Mouse (Mus musculus) hindbrain, embryonic 10.5 days (tissue): ENCODE results near the gene Ppp1r8. TPM values are rescaled to one million over a fixed set of nuclear protein-coding genes. Genes with fewer than 3 reads are reported as not detected.

Experiments used
- DNase-seq: peaks from one replicate; pipeline ENCODE4 v3.0.0-alpha.2; 2017; ENCODE audit warnings: low spot score
- H3K27ac ChIP-seq: fragments of 300-500 bp; sonication (generic); 2 replicates; pipeline ENCODE4 v1.5.1; 2016; ENCODE audit warnings: mild to moderate bottlenecking, moderate library complexity
- H3K27me3 ChIP-seq: fragments of 300-500 bp; sonication (generic); 2 replicates; pipeline ENCODE4 v1.6.1; 2016; ENCODE audit warnings: mild to moderate bottlenecking; ENCODE audit not compliant: poor library complexity, insufficient read depth, severe bottlenecking
- H3K36me3 ChIP-seq: fragments of 300-500 bp; sonication (generic); 2 replicates; pipeline ENCODE4 v1.6.1; 2016; ENCODE audit warnings: mild to moderate bottlenecking, moderate library complexity
- H3K4me1 ChIP-seq: fragments of 300-500 bp; sonication (generic); replicated peaks from 2 replicates; pipeline ENCODE4 v1.6.1; 2016; ENCODE audit warnings: mild to moderate bottlenecking
- H3K4me3 ChIP-seq: fragments of 300-500 bp; sonication (generic); 2 replicates; pipeline ENCODE4 v1.5.1; 2016; ENCODE audit warnings: mild to moderate bottlenecking, moderate library complexity
- H3K9me3 ChIP-seq: fragments of 300-500 bp; sonication (generic); 2 replicates; pipeline ENCODE4 v1.6.1; 2016; ENCODE audit warnings: mild to moderate bottlenecking, moderate library complexity
- WGBS: fragments of 180-500 bp; shearing (Covaris S2); methylation state at CpG from one replicate; pipeline ENCODE4 v1.1.7; 2016; 5-methylcytosine and 5-hydroxymethylcytosine counted together
- polyA plus RNA-seq: library from polyadenylated mRNA; unstranded; fragments of >200 nt; fragmentation: Nextera tagmentation; extraction: Ambion mirVana; gene quantifications from 2 replicates; pipeline ENCODE4 v1.2.1, GENCODE M21; 2016

The Ppp1r8 gene
- polyA plus RNA-seq, 1 experiment from 2014 or later: 84.3 TPM

DNA sequence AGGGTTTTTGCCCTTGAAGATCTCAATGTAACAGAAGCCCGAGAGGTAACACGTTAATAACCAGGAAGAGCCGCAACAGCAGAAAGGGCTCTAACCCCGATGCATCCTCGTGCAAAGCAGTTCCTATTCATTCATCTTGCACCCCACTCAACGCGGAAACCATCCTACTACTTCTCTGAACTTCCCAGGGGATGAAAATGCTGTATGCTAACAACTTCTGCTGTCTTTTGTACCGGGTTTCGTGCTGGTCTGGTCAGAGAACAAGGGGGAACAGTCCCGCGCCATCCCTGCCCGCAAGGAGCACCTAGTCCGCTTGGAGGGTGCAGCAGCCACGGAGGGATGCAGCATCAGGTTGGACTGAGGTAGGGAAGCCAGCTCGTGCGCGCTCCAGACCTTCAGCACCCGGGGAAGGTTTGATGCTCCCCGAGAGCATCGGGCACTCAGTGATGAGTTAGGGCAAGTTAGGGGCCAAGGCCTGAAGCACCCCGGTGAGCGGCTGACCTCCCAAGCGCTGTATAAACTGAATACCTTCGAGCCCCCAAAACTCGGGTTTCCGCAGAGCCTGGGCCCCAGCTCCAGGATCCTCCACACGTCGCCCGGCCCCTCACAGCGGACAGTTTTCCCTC, 575 bp downstream of the Ppp1r8 start:
- H3K4me3 ChIP-seq: peak overlapping the region; percentile 86
- under 1% methylated on average over 30 of the region's 30 CpGs for WGBS
- no peaks in the 10 kb centered on the region for H3K27me3 ChIP-seq
- H3K4me1 ChIP-seq: peaks cover 22% of the 10 kb centered on the region
- DNase-seq: peak; percentile 54
- H3K27ac ChIP-seq: peak overlapping the region; percentile 94
- H3K9me3 ChIP-seq: no peaks in the 10 kb centered on the region
- peaks cover 37% of the 10 kb centered on the region for H3K36me3 ChIP-seq

DNA sequence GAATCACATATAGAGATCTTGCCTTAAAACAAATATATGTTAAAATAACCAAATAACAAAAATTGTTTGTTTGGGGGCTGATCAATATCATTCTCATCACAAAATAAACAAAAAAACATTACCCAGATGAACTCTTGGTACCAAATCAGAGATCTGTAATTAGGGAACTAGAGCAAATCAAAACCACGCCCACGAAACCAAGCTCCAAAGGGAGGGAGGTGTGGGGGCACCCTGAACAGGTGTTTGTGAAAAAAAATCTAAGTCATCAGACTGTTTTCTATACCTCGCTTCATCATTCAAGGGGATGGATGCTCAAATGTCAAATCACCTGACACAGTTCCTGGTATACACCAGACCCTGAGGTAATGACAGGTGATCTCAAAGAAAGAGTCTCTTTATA, 1.5 kb downstream of the Ppp1r8 start:
- H3K27me3 ChIP-seq: no peaks in the 10 kb centered on the region
- WGBS: 90% methylated on average over 3 of the region's 3 CpGs
- DNase-seq: no peak
- H3K36me3 ChIP-seq: peaks cover 46% of the 10 kb centered on the region
- H3K4me1 ChIP-seq: peaks cover 22% of the 10 kb centered on the region
- H3K27ac ChIP-seq: peak overlapping the region; percentile 94
- no peaks in the 10 kb centered on the region for H3K9me3 ChIP-seq
- H3K4me3 ChIP-seq: peak overlapping the region; percentile 86

DNA sequence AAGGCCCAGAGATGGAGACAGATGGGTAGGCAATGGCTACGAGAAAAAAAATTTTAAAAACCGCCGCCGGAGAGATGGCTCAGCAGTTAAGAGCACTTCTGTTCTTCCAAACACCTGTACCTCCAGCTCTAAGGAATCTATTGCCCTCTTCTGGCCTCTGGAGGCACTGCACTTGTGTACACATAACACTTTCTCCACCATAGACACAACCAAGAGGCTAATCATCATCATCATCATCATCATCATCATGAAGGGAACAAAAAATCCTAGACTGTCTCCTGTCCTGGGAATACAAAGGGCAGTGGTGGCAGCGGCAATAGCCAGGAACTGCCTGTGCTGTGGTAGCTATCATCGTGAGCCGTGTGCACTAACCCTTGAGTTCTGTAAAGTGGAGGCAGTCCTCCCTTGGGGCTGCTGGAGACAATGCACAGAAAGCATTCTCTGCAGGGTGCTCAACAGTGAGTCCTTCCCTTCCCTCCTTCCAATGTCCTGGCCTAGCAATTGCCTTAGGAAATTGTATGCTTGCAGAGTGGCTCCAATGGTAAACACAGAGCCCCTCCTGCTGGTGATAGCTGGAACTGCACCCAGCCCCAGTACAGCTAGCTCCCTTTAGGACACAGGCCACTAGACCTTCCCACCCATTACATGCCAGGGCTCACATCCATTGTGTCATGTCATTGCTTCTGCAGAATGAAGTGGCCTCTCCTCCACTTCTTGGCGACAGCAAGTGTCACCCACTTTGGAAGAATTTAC, 19.2 kb downstream of the Ppp1r8 start:
- Histone ChIP-seq H3K9me3 (peaks cover 19% of the 10 kb centered on the region), H3K27ac (no peak overlapping the region), H3K36me3 (peaks cover 46% of the 10 kb centered on the region), H3K27me3 (no peaks in the 10 kb centered on the region), H3K4me3 (no peak overlapping the region), H3K4me1 (no peaks in the 10 kb centered on the region)
- DNase-seq: peak; percentile 71
- 75% methylated on average over 8 of the region's 8 CpGs for whole genome bisulfite sequencing

DNA sequence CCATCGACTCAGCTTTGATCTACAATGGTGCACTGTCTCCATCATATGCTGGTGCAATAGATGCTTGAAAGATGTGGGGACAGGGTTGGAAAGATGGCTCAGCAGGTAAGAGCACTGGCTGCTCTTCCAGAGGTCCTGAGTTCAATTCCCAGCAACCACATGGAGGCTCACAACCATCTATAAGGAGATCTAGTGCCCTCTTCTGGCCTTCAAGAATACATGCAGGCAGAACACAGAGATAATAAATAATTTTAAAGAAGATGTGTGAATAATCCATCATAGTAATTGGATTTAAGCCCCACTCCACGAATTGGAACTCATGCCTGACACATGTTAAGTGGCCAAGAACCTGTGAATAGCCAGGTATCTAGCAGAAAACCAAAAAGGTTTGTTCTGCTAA, 24.5 kb downstream of the Ppp1r8 start:
- Histone ChIP-seq H3K4me1 (no peaks in the 10 kb centered on the region), H3K27me3 (no peaks in the 10 kb centered on the region), H3K27ac (no peak overlapping the region), H3K9me3 (peaks cover 19% of the 10 kb centered on the region), H3K36me3 (no peaks in the 10 kb centered on the region), H3K4me3 (no peak overlapping the region)
- DNase-seq: no peak
- WGBS: 51% methylated on average over 2 of the region's 2 CpGs

DNA sequence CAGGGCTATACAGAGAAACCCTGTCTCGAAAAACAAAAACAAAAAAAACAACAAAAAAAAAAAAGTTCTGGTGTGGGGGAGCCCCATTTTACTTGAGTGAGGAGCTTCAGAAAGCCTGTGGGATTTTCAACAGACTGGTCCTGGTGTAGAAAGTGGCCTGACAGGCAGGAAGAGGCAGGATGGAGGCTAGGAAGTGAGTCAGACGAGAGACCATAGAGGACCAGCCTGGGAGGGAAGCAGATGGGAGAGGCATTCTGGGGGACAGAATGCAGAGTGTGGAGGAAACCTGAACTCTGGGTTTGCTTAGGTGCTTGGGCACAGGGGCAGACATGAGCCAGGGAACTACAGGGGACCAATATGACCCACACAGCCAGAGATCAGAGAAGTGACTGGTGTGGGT, 26.1 kb downstream of the Ppp1r8 start:
- no peaks in the 10 kb centered on the region for H3K27me3 ChIP-seq
- H3K9me3 ChIP-seq: peaks cover 19% of the 10 kb centered on the region
- WGBS: 73% methylated on average over 2 of the region's 2 CpGs
- no peak overlapping the region for H3K4me3 ChIP-seq
- H3K4me1 ChIP-seq: no peaks in the 10 kb centered on the region
- no peaks in the 10 kb centered on the region for H3K36me3 ChIP-seq
- no peak overlapping the region for H3K27ac ChIP-seq
- no peak for DNase-seq

DNA sequence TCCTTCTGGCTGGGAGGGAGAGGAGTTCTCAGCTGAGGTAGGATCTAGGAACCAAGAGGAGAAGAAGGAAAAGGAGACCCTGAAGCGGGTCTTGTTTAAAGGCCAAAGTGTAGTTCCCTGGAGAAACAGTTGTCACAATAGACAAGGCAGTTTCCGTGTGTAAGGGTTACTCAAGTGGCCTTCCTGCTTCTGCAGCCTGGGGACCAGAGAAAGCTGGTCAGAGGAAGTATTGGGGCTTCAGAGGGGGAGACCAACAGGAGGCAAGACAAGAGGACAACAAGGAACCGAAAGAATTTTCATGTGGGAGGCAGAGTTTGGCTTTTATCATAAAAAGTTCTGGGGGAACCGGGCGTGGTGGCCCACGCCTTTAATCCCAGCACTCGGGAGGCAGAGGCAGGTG, 26.6 kb downstream of the Ppp1r8 start:
- 84% methylated on average over 7 of the region's 7 CpGs for WGBS
- Histone ChIP-seq H3K4me3 (no peak overlapping the region), H3K9me3 (peaks cover 22% of the 10 kb centered on the region), H3K27me3 (no peaks in the 10 kb centered on the region), H3K4me1 (no peaks in the 10 kb centered on the region), H3K27ac (no peak overlapping the region), H3K36me3 (no peaks in the 10 kb centered on the region)
- no peak for DNase-seq

DNA sequence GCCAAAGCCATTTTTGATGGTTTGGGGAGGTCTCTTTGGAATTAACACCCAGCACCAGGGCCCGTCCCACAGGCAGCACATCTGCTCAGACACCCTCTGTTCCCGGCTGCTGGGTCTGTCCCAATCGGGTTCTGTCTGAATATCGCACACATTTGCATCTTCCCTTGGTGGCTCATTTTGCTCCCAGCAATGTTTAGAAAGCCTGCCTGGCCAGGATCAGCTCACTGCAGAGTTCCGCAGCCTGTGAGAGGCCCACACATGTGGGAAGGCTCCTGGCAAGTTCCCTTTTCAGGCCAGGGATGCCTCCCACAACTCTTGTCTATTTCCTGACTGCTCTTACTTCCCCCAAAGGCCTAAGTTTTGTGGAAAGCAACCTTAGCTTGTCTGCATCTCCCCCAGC, 33.3 kb downstream of the Ppp1r8 start:
- no peak for DNase-seq

DNA sequence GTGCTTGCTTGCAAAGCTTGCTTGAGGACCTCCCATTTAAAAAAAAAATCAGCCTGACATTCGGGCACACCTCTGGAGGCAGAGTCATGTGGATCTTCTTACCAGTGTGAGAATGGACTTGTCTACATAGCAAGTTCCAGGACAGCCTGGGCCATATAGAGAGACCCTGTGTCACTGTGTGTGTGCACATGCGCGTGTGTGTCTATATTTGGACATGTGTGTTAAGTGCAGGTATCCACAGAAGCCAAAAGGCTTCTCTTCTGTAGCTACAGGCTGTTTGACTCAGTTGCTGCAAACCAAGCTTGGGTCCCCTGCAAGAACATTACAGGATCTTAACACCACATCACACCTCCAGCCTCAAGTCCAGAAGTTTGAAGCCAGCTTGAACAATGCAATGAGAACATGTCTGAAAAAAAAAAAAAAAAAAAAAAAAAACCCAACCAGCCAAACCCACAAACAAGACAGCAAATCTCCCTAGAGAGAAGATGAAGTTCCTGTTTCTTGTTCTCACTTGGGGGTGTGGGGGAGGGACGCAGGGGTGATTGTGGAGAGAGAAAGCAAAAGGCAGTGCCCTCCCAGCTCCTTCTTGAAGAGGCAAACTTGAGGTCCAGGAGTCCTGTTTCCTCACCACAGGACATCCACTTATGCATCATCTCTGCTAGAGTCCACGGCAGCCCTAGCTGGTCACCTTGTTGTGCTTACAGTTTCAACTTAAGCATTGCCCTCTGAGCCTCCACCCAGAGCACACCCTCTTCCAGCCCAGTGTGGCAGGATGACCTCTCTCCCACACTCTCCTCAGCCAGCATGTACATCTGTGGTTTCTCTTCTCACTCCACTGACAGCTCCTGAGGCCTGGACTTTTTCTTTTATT, 35.0 kb downstream of the Ppp1r8 start:
- H3K4me3 ChIP-seq: no peak overlapping the region
- H3K36me3 ChIP-seq: no peaks in the 10 kb centered on the region
- no peak for DNase-seq
- no peaks in the 10 kb centered on the region for H3K4me1 ChIP-seq
- no peak overlapping the region for H3K27ac ChIP-seq
- WGBS: 74% methylated on average over 5 of the region's 5 CpGs
- H3K9me3 ChIP-seq: peaks cover 9% of the 10 kb centered on the region
- H3K27me3 ChIP-seq: no peaks in the 10 kb centered on the region

More for the DNA sequence above, 33.3 kb downstream of the Ppp1r8 start:
- no peaks in the 10 kb centered on the region for H3K27me3 ChIP-seq
- no peaks in the 10 kb centered on the region for H3K4me1 ChIP-seq
- no peaks in the 10 kb centered on the region for H3K36me3 ChIP-seq
- H3K9me3 ChIP-seq: peaks cover 9% of the 10 kb centered on the region
- 93% methylated on average over 5 of the region's 5 CpGs for WGBS
- H3K27ac ChIP-seq: no peak overlapping the region
- H3K4me3 ChIP-seq: no peak overlapping the region

DNA sequence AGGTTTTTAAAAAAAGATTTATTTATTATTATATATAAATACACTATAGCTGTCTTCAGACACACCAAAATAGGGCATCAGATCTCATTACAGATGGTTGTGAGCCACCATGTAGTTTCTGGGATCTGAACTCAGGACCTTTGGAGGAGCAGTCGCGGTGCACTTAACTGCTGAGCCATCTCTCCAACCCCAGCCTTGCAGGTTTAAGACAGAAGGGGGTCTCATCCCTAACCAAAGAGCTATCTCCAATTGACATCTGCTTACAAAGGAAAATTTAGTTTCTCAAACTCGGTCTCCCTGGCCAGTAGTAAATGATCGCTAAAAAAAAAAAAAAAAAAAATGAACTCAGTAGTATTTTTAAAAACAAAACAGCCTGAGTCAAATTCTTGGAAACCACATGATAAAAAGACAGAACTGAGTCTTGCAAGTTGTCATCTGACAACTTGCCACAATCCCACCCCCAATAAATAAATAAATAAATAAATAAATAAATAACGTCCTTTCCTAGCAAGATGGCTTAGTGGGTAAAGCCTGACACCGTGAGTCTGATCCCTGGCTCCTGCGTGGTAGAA, 36.3 kb downstream of the Ppp1r8 start:
- H3K4me3 ChIP-seq: no peak overlapping the region
- H3K4me1 ChIP-seq: 0 out of 2 replicates have a peak, but pooled peaks cover 2% of the 10 kb centered on the region
- no peak for DNase-seq
- H3K36me3 ChIP-seq: no peaks in the 10 kb centered on the region
- H3K27me3 ChIP-seq: no peaks in the 10 kb centered on the region
- 89% methylated on average over 7 of the region's 7 CpGs for WGBS
- H3K9me3 ChIP-seq: peaks cover 9% of the 10 kb centered on the region
- no peak overlapping the region for H3K27ac ChIP-seq

DNA sequence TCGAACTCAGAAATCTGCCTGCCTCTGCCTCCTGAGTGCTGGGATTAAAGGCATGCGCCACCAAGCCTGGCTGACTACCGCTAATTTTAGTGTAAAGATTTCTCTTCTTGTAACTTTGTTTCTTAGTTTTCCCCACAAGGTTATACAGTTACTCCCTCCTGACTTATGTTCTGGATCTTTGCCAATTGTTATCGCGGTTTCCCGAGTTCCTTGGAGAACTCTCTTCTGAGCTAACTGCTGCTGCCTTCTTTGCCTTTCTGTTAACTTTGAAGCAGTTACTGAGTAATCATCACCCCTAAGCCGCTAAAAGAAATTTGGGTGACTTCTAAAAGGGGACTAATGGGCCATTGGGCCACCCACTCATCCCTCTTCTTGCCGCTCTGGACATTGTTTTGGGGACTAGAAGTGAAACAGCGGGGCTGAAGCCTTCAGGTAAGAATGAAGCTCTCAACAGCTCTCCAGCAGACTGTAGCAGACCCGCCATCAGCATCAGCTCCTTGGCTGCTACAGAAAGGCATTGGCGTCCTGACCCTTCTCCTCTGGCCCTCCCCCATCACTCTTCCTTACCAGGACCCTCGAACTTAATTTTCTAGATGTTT, 37.3 kb downstream of the Ppp1r8 start:
- no peak overlapping the region for H3K27ac ChIP-seq
- H3K9me3 ChIP-seq: peaks cover 2% of the 10 kb centered on the region; the same call in 1 of the 2 replicates
- no peak for DNase-seq
- H3K4me3 ChIP-seq: no peak overlapping the region
- 0 out of 2 replicates have a peak, but pooled peaks cover 2% of the 10 kb centered on the region for H3K4me1 ChIP-seq
- H3K27me3 ChIP-seq: no peaks in the 10 kb centered on the region
- H3K36me3 ChIP-seq: no peaks in the 10 kb centered on the region
- 89% methylated on average over 12 of the region's 12 CpGs for WGBS

DNA sequence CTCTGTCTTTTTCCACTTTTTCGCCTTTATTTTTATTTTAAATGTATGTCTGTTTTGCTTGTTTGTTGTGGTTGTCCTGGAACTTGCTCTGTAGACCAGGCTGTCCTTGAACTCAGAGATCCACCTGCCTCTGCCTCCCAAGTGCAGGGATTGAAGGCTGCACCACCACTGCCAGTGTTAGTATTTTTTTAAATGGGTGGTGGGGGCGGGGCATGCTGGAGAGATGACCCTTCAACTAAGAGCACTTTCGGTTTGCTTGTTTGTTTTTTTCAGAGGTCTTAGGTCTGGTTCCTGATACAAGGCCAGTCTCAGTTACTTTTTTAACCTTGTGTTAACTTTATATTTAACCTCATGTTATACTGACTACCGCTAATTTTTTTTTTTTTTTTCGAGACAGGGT, 37.8 kb downstream of the Ppp1r8 start:
- H3K4me1 ChIP-seq: 0 out of 2 replicates have a peak, but pooled peaks cover 2% of the 10 kb centered on the region
- no peaks in the 10 kb centered on the region for H3K36me3 ChIP-seq
- H3K4me3 ChIP-seq: no peak overlapping the region
- no peak for DNase-seq
- no peaks in the 10 kb centered on the region for H3K9me3 ChIP-seq
- 81% methylated on average over 5 of the region's 5 CpGs for WGBS
- no peak overlapping the region for H3K27ac ChIP-seq
- H3K27me3 ChIP-seq: no peaks in the 10 kb centered on the region

DNA sequence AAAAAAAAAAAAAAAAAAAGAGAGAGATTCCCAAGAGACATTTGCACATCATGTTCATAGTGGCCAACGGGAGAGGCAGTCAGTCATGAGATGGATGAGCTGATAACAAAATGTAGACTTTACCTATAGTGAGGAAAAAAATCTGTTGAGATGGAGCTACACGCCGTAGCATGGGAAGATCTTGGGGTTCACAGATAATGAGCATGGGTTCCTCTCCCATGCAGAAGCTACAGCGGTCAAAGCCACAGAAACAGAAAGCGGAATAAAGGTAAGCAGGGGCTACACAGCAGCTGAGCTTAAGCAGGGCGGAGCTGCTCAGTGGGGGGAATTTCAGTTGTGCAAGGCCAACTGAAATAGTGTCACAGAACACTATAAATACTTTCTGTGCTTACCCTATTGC, 38.6 kb downstream of the Ppp1r8 start:
- no peak overlapping the region for H3K4me3 ChIP-seq
- no peak for DNase-seq
- no peak overlapping the region for H3K27ac ChIP-seq
- no peaks in the 10 kb centered on the region for H3K9me3 ChIP-seq
- no peaks in the 10 kb centered on the region for H3K36me3 ChIP-seq
- WGBS: 93% methylated on average over 6 of the region's 6 CpGs
- no peaks in the 10 kb centered on the region for H3K27me3 ChIP-seq
- 0 out of 2 replicates have a peak, but pooled peaks cover 2% of the 10 kb centered on the region for H3K4me1 ChIP-seq
